Mouse (Mus musculus) kidney, postnatal 10 days (tissue): ENCODE data around the gene Dpp6.
A peak's percentile ranks its signal among the peaks of the same experiment; 100 is the strongest.

Experiments used
- DNase-seq: peaks from one replicate; pipeline ENCODE4 v3.0.0; 2021; ENCODE audit warnings: mixed read lengths

Gene Dpp6

DNA sequence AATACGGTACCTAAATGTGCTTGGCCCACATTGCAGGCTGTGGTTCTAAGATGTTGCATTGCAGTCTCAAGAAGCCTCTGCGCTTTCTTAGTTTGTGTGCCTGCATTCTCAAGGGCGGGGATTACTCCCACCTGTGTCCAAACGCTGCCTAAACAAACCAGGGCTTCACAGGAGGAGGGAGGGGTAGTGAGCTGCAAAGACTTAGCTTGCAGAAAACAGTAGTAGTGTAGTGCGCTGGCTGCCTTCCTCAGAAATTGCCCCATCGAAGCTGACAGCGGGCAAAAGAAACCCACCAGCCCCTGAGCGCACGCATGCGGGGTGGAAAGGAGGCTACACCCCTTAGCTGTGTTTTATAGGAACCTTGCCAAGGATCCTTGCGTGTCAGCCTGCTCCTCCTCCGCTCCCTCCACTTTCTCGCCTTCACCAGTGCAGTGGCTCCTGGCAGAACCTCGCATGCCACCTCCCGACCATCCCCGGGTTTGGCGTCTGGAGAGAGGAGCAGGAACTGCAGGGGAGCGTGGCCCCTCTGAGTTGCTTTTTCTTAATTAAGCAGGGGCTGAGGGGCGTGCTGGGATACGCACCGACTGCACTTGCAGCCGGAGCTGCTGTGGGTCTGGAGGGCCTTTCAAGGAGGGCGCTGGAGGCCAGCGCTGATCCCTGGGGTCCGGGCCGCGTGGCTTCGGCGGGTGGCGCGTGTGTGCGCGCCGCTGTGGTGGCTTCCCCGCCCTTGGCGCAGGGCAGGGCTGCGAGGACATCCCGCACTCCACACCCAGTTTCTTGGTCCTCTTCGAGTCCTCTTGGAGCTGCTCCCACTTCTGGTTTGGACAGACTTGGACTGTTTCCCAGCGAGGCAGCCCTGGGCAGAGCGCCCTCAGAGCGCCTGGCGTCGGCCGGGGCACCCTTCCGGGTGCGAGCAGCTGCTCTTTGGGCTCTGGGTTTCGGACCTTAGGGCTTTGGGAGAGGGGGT, at the start of gene Dpp6:
Gene Dpp6, plus strand, starts transcription at position 229 of the 967 bp plus-strand sequence.
- DNase-seq = peak; percentile 6

DNA sequence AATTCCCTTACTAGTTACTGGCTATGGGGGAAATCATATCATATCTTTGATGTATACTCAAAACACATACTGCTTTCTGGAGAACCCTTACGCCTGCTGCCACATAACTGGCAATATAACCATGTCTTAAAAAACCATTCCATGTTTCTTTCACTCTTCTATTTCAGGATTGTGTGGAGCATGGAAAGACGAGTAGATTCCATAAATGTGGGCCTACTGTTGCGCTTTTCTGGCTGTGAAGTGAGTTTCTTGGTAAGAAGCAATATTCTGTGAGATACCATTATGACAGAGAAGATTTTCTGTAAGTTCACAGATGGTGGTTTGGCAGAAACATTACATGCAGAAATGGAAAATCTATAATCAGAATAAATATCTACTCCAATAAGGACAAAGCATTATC, 33.0 kb upstream of the Dpp6 start:
- DNase-seq = no peak

DNA sequence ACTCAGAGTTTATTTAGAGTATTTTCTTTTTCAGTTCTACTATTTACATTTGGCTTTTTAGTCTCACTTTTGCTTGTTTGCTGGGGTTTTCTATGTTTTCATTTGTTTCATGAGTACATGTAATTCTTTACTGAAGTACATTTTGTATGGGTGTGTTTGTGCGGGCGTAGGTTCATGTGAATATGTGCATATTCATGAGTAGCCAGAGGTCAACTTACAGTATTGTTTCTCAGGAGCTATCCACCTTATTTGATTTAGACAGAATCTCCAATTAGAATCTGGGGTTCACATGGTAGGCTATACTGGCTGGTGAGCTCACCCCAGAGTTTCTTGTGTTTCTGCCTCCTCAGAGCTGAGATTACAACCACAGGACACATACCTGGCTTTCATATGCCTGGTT, 21.5 kb upstream of the Dpp6 start:
- DNase-seq = no peak

DNA sequence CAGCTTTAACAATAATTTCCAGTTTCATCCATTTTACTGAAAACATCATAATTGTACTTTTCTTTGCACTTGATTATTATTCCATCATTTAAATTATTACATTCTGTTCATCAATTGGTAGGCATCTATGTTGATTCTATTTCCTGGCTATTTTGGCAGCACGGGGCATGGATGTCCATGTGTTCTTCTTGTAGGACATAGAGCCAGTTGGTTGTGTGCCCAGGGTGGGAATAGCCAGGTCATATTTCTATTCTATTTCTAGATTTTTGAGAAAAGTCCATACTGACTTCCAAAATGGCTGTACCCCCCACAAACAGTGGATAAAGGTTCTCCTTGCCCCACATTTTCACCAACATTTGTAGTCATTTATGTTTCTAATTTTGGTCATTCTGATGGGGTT, 19.0 kb downstream of the Dpp6 start:
- no peak for DNase-seq

DNA sequence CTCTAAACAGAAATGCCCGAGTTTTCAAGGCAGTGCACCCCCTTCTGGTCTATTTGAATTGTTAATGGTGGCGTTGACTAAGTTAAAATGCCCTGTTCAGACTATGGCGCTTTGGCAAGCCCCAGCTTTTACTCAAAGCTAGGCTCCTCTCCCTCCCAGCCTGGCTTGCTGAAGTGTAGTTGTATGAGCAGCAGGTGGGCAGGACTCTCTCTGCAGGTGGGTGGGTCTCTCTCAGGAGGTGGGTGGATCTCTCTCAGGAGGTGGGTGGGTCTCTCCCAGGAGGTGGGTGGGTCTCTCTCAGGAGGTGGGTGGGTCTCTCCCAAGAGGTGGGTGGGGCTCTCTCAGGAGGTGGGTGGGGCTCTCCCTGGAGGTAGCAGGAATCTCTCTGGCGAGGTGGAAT, 24.1 kb downstream of the Dpp6 start:
- DNase-seq = no peak

DNA sequence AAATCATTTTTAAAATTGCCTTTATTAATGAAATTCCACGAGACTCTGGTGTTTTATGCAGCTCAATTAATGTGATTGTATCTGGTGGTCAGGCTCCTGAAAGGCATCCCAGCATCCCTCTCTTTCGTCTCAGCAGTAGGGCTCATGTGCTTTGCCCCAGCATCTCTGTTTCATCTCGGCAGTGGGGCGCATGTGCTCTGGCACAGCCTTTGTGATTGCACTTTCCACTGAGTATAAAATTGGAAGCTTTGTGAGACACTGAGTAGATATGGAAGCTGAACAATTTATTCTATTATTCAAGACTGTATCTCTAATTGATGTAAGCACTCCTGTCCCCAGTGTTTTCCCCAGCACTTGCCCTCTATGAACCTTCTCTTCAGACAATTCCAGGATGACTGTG, 37.7 kb downstream of the Dpp6 start:
- no peak for DNase-seq

DNA sequence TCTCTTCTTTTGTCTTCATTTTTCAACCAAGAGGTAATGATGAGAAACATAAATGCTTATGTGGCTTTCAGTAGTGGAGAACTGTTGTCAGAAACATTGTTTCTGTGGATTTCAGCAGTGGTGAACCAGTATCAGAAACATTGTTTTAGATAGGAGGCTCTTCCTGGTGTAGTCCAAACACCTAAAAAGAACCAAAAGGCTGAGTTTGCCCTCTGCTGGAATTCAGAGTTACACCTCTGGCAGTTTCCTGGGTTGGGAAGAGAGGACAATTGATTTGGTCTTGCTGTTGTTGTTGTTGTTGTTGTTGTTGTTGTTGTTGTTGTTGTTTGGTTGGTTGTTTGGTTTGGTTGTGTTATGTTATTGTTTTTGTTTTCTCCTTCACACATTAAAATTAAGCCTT, 58.4 kb downstream of the Dpp6 start:
- no peak for DNase-seq

DNA sequence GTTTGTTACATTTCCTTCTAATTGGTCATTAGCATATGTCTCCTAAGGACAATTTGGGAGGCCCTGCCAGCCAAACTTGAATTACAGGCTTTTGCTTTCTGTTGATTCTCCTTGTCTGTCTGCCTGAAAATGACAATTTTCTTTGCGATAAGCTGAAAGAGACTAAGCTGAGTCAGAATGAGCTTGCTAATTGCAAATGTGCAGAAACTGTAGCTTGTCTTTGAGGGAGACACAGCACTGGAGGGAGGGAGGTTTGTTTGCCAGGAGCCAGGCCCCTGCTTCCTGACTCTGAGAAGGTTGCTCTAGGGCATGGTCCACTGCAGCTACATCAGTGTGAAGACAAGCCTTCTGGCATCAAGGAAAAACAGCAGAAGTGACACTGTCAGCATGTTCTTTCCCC, 70.5 kb downstream of the Dpp6 start:
- no peak for DNase-seq

DNA sequence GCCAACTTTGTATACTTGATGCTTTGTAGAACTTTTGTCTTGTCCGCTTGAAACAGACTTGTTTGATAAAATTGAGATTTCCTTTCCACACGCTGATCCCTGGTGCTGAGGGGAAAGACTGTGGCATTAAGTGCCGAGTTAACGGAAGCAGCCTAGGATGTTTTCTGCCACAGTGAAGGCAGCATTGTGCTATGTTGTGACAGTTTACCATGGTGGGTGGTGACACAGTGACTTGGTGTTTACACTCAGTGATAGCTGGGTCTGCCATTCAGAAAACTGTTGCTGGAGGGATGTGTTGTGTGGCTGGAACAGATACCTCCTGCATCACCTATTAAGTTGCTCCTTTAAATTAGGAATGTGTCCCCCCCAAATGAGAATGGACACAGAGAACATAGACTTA, 71.1 kb downstream of the Dpp6 start:
- no peak for DNase-seq

DNA sequence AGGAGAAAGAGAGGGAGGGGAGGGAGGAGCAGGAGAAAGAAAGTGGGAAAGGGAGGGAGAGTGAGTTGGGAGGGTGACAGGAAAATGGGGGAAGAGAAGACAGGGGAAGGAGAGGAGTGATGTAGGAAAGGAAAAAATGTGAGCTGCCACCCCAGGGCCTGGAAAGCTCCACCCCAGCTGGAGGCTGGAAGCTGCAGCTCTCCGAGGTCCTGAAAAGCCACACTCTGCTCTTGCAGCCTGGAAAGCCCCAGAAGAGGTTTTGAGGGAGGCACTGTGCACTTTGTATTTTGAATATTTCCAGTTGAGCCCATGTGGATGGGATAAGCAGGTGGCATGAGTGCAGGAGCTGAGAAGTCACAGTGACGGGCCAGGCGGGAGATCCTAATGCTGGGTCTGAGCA, 77.3 kb downstream of the Dpp6 start:
- DNase-seq = peak; percentile 39

DNA sequence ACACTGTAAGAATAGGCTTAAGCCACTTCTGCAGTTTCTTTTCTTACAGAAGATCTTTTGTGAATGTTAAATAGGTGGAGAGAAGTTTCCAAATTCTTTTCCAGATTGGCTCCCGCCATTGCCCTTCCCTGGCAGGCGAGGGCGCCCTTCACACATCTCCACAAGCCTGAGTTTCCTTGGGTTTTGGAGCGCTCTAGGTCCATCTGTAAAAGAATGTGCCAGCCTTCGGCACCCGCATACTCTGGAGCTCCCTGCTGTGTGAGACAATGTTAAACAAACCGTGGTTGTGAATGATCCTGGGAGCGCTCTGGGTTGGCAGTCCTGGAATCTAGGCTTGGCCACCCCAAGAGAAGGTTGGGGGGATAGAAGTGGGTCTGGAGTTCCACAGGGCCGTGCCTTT, 86.8 kb downstream of the Dpp6 start:
- DNase-seq = no peak

DNA sequence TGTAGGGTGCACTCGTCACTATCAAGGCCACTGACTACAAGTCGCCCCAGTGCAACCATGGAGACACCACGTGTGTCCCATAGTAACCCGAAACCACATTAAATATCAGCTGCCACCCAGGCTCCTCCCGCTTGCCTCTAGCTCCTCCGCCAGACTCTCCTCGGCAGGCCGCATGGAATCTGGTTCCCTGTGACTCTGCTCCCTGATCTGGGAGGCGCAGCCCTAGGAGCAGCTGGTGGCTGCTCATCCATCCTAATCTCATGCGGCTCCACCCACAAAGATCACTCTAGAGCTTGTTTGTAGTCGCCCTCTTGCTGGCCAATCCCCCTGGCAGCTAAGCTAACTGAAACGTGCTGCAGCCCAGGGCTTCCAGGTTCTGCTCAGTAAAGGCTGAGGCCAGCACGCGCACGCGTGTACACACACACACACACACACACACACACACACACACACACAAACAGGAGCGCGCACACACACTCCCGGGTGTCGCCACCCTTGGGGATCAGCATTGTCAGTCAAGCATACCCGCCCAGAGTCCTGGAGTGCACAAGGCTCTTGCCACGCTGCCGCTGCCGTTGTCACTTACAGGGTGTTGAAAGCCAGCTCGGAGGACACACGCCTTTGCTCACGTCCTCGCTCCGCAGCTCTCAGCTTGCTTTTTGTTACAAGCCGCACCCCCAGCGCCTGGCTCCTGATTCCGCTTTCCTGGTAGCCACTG, 87.5 kb downstream of the Dpp6 start:
- peak; percentile 7 for DNase-seq

DNA sequence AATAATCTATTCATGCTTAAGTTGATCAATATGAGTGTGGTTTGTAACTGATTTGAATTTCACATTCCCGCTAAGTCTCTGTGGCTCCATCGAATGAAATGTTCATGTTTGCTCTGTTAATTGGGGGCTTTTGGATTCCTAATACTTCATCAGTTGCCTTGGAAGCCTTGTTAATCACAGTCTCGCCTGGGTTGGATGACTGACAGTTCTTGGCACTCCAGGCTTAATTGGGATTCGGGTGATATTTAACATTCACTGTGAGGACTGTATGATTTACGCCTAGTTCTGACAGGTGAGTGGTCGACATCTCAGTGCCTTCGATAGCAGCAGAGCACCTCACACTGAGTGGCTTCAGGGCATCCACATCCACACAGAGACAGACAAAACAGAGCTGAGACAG, 90.1 kb downstream of the Dpp6 start:
- DNase-seq = no peak

DNA sequence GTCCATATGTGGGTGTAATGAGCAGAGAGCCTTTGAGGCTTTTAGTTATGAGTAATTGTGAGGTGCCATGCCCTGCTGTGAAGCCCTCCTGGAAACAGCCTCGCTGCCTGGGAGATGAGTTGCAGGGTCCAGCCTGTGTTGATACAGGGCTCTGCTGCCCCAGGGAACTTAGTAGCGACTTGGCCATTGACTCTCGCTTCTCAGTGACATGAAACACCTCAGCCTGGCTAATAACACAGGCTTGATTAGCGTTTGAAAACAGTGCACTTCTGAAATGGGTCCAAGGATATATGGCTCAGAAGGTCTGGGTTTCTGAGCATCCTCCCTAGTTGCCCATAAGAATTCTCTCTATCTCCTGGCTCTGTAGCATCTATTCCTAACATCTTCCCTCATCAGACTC, 91.6 kb downstream of the Dpp6 start:
- DNase-seq = no peak

DNA sequence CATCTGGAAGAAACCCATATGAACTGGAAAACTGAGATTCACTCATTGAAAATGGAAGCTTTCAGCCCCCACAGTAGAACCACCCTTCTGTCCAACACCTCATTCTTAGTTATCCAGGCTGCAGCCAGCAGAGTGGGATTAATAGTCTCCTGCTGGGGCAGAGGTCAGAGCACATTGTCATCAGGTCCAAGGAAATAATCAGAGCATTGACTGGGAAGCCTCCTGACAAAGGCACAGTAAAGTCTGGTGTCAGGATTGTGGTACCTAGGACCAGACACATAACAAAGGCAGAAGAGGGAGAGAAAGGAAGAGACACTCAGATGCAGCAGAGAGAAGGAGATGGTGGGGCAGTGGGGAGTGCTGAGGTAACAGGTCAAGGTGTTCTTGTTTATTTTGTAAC, 93.3 kb downstream of the Dpp6 start:
- DNase-seq = no peak

DNA sequence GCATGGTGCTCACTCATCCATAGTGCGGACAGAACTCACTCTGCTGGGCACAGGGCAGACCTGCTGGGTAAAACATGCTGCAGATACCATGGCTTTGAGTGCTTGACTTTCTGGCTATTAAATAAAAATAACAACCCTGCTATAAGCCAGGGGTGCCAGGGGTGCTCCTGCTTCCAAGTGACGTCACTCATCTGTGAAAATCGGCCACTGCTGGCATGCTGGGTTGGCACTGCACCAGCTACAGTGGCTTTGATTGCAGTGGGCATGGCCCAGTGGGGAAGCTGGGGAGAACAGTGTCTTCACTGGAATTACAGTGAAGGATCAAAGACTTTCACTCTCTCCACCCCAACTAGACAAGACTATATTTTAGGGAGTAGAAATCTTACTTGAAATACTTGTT, 95.0 kb downstream of the Dpp6 start:
- no peak for DNase-seq

DNA sequence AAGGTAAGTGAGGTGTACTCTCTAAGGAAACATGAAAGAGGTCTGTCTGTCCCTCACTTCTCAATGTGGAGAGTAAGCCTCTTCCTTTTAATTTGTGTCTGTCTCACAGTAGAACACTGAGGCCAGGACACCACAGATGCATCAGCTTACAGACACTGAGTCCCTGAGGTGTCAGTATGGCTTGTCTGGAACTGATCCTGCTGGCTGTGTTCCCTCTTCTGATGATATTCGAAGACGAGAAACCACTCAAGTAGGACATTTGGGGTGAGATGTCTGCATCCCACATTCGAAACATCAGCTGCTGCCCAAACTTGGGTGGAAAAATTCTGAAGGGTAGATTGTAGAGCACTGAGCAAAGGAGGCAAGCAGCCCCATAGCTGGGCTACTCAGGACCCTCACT, 101.8 kb downstream of the Dpp6 start:
- DNase-seq = no peak

DNA sequence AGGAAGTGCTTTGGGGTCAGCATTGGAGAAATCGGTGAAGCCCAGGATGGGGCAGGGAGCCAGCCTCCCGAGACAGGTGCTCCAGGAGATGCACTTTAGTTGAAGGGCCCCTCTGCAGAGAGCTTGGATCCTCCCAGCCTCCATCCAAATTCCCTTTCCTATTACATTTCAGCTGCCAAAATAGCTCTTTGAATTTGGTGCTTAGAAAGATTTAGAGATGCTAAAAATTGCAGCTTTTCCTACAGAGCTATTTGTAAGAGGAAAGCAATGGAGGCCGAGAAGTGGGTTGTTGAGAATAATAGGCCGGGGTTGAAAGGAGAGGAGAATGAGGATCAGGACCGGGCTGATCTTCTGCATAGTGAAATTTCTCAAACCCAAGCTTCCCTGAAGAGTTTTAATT, 107.5 kb downstream of the Dpp6 start:
- DNase-seq = no peak

DNA sequence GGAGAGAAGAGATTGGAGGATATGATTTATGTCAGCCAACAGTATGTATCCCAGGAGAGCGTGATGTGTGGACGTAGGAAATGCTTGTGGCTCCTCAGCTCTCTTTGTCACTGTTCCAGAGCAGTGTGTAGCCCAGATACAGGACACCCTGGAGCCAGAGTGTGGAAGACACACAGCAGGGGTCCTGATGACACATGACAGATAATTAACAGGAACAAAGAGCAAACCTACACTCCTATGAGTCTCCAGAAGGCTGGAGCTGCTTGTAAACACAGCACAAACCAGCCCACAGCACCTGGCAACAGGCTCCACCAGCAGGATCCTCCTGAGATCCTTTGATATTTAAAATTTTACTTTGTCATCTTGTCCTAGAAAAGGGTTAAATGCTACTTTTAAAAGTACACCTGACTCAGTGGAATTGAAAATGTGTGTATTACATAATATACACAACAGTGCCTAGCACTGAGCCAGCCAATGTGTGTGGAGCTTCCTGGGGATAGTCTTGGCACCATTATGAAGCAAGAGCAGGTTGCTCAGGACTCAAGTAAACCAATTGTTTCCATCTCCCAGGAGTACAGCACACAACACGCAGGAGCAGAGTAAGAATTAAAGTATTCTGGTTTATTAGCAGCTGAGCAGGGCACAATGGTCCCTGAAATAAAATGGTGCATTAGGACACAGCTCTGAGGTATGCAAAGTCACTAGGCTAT, 115.6 kb downstream of the Dpp6 start:
- DNase-seq = no peak

DNA sequence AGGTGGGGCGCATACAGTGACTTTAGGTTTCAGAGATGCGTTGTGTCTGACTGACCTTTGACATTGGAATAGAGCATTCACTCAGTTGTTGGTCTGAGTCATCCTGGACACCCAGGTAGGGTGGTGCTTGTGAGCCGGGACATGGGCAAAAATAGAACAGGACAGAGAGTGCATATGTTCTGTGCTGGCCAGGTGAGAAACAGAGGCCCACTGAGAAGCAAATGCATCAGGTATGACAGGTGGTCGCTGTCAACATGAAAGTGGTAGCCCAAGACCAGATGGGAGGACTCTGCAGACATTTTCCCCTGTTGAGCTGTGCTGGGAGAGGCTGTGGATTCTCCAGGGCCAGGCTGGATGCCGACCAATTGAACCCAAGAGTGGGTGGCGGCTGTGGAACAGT, 117.9 kb downstream of the Dpp6 start:
- no peak for DNase-seq

DNA sequence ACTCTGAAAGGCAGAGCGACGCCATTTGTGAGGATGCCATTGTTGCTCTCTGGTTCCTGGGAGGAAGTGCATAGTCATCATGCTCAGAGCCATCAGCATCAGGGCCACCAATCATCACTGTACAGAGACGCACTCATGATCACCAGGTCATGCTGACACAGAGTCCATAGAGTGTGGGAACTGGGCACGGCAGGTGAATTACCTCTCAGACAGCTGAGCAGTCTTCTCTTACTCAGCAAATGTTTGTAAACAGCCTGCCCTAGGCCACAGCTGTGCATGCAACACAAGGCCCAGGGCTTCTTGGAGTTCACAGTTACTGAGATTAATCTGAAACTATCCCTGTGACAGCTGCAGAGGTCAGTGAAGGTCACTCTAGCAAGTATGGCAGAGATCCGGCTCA, 124.5 kb downstream of the Dpp6 start:
- DNase-seq = no peak

DNA sequence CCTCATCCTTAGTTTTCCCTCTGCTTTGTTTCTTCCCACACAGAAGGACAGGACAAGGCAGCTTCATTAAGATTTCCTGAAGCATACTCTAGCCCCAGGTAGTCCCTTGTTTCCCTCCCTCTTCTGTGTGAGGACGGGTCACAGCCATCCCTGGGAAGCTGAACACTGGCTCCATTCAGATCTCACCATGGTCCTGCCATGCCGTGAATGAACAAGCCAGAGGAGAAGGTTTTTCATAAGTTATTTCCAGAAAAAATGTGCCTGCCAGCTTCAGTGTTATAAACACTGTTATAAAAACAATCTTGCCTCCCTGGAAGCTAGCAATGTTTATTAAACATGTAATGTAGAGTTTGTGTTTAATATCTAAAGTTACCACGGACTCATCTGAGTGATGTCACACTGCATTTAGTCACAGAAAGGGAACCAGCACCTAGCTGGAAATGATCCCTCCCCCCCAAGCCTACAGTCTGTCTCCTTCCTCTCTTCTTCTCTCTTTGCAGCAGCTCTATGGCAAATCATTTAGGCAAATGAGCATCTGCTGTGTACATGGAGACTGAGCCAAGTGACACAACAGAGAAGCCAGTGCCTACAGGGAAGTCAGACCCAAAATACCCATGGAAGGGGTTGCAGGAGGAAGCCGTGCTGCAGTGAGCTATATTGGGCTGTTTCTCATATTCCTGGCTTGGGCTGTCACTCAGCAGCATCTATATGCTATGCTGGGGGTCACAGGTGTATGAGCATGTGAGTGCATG, 128.3 kb downstream of the Dpp6 start:
- no peak for DNase-seq
